Mouse (Mus musculus): ENCODE data around the gene Atg101. TPM values are rescaled to one million over a fixed set of nuclear protein-coding genes. Genes with fewer than 3 reads are reported as not detected.

Gene Atg101
- polyA plus RNA-seq, 1 experiment from 2014 or later, result 49.3 TPM

GRCm38 (mm10) chr15:101251930-101252329 lies 32.1 kb upstream of the Atg101 start:
- Histone ChIP-seq H3K4me1 (replicated peaks; ENCODE audit: control insufficient read depth, insufficient read depth) (no peaks in the 10 kb centered on the region), H3K9ac (ENCODE audit: low read length) (no peak overlapping the region), H3K4me2 (replicated peaks; ENCODE audit: low read depth) (no peak overlapping the region), H3K27me3 (ENCODE audit: control insufficient read depth, insufficient read depth, low read length) (no peaks in the 10 kb centered on the region), H3K4me3 (ENCODE audit: low read depth, low read length) (no peak overlapping the region), H3K27ac (replicated peaks) (no peak overlapping the region), H3K9me3 (ENCODE audit: control insufficient read depth, low read length) (no peaks in the 10 kb centered on the region), H3K36me3 (ENCODE audit: control insufficient read depth, insufficient read depth, low read length) (no peaks in the 10 kb centered on the region)
- TF ChIP-seq EP300 (optimal IDR thresholded peaks at IDR 0.05), result no peak
- TF ChIP-seq CTCF (IDR thresholded peaks at IDR 0.05; ENCODE audit: low read depth), result no peak
- ATAC-seq (ENCODE audit: low FRiP score, low TSS enrichment) (no peak), DNase-seq (ENCODE audit: low spot score) (no peak)
- WGBS, result 87% methylated on average over 5 of the region's 5 CpGs

- Histone ChIP-seq H3K27ac (replicated peaks) (no peak overlapping the region), H3K4me3 (ENCODE audit: low read depth, low read length) (no peak overlapping the region), H3K9ac (ENCODE audit: low read length) (no peak overlapping the region), H3K36me3 (ENCODE audit: control insufficient read depth, insufficient read depth, low read length) (no peaks in the 10 kb centered on the region), H3K27me3 (ENCODE audit: control insufficient read depth, insufficient read depth, low read length) (no peaks in the 10 kb centered on the region), H3K4me1 (replicated peaks; ENCODE audit: control insufficient read depth, insufficient read depth) (no peaks in the 10 kb centered on the region), H3K4me2 (replicated peaks; ENCODE audit: low read depth) (no peak overlapping the region), H3K9me3 (ENCODE audit: control insufficient read depth, low read length) (no peaks in the 10 kb centered on the region)
- 77% methylated on average over 6 of the region's 6 CpGs for WGBS
- DNase-seq (ENCODE audit: low spot score), result no peak
- TF ChIP-seq CTCF (IDR thresholded peaks at IDR 0.05; ENCODE audit: low read depth), result no peak
- no peak for ATAC-seq (ENCODE audit: low FRiP score, low TSS enrichment)
These were observed 31.5 kb upstream of the Atg101 start for GRCm38 (mm10) chr15:101252614-101253013.

- H3K27me3 ChIP-seq (ENCODE audit: control insufficient read depth, insufficient read depth, low read length), result no peaks in the 10 kb centered on the region
- H3K9me3 ChIP-seq (ENCODE audit: control insufficient read depth, low read length), result no peaks in the 10 kb centered on the region
- no peak overlapping the region for H3K27ac ChIP-seq (replicated peaks)
- ATAC-seq (ENCODE audit: low FRiP score, low TSS enrichment) (no peak), DNase-seq (ENCODE audit: low spot score) (no peak)
- peak overlapping the region; percentile 69 for H3K9ac ChIP-seq (ENCODE audit: low read length)
- H3K36me3 ChIP-seq (ENCODE audit: control insufficient read depth, insufficient read depth, low read length), result no peaks in the 10 kb centered on the region
- peak overlapping the region; percentile 82 for H3K4me2 ChIP-seq (replicated peaks; ENCODE audit: low read depth)
- H3K4me1 ChIP-seq (replicated peaks; ENCODE audit: control insufficient read depth, insufficient read depth), result no peaks in the 10 kb centered on the region
- H3K4me3 ChIP-seq (ENCODE audit: low read depth, low read length), result peak overlapping the region; percentile 55
- no peak for TF ChIP-seq CTCF (IDR thresholded peaks at IDR 0.05; ENCODE audit: low read depth)
- no peak for TF ChIP-seq EP300 (optimal IDR thresholded peaks at IDR 0.05)
- WGBS, result 43% methylated on average over 3 of the region's 3 CpGs
These were observed 30.5 kb upstream of the Atg101 start for GRCm38 (mm10) chr15:101253563-101253885.

GRCm38 (mm10) chr15:101253886-101254795 lies 29.9 kb upstream of the Atg101 start, which contains the start of gene Nr4a1:
Gene Nr4a1 (plus strand): TSS chr15:101254269.
- peak within 1 kb of the TSS; percentile 82 for H3K4me2 ChIP-seq (replicated peaks; ENCODE audit: low read depth)

GRCm38 (mm10) chr15:101255842-101256462 lies 28.1 kb upstream of the Atg101 start:
- Histone ChIP-seq H3K36me3 (ENCODE audit: control insufficient read depth, insufficient read depth, low read length) (no peaks in the 10 kb centered on the region), H3K27me3 (ENCODE audit: control insufficient read depth, insufficient read depth, low read length) (no peaks in the 10 kb centered on the region), H3K9me3 (ENCODE audit: control insufficient read depth, low read length) (no peaks in the 10 kb centered on the region), H3K4me3 (ENCODE audit: low read depth, low read length) (no peak overlapping the region), H3K27ac (replicated peaks) (no peak overlapping the region), H3K9ac (ENCODE audit: low read length) (no peak overlapping the region), H3K4me1 (replicated peaks; ENCODE audit: control insufficient read depth, insufficient read depth) (peaks cover 4% of the 10 kb centered on the region; the same call in 1 of the 2 replicates), H3K4me2 (replicated peaks; ENCODE audit: low read depth) (no peak overlapping the region)
- DNase-seq (ENCODE audit: low spot score), result no peak
- ATAC-seq (ENCODE audit: low FRiP score, low TSS enrichment), result no peak
- WGBS, result 81% methylated on average over 7 of the region's 7 CpGs
- TF ChIP-seq CTCF (IDR thresholded peaks at IDR 0.05; ENCODE audit: low read depth), result no peak

More at GRCm38 (mm10) chr15:101253886-101254795, 29.9 kb upstream of the Atg101 start, which contains the start of gene Nr4a1:
- 2% methylated on average over 63 of the region's 82 CpGs for WGBS
- Histone ChIP-seq H3K27ac (replicated peaks) (0 out of 2 replicates have a peak within 1 kb of the TSS, but pooled peaks have one; percentile 49), H3K9ac (ENCODE audit: low read length) (peak within 1 kb of the TSS; percentile 69), H3K9me3 (ENCODE audit: control insufficient read depth, low read length) (no peaks in the 10 kb centered on the region), H3K4me3 (ENCODE audit: low read depth, low read length) (peak within 1 kb of the TSS; percentile 55), H3K4me1 (replicated peaks; ENCODE audit: control insufficient read depth, insufficient read depth) (no peaks in the 10 kb centered on the region), H3K36me3 (ENCODE audit: control insufficient read depth, insufficient read depth, low read length) (no peaks in the 10 kb centered on the region), H3K27me3 (ENCODE audit: control insufficient read depth, insufficient read depth, low read length) (no peaks in the 10 kb centered on the region)
- TF ChIP-seq CTCF (IDR thresholded peaks at IDR 0.05; ENCODE audit: low read depth), result peak; percentile 4; the same call in 1 of the 2 replicates
- no peak for TF ChIP-seq EP300 (optimal IDR thresholded peaks at IDR 0.05)
- peak; percentile 68 for ATAC-seq (ENCODE audit: low FRiP score, low TSS enrichment)
- peak; percentile 76 for DNase-seq (ENCODE audit: low spot score)
